Mouse (Mus musculus) liver, embryonic 16.5 days (tissue): Measurements from ENCODE around the gene Rexo1. TPM values are rescaled to one million over a fixed set of nuclear protein-coding genes. Genes with fewer than 3 reads are reported as not detected.

ENCODE experiments used
- ATAC-seq: fragments of 200-750 bp; cut with Nextera tagmentation; 2 replicates; pipeline ENCODE4 v1.8.0; 2017; ENCODE audit warnings: low read depth, mild to moderate bottlenecking, moderate number of reproducible peaks, moderate library complexity
- H3K27ac ChIP-seq: fragments of 300-500 bp; sonication (generic); 2 replicates; pipeline ENCODE4 v1.5.1; 2014; ENCODE audit warnings: mild to moderate bottlenecking, low read length
- H3K27me3 ChIP-seq: fragments of 300-500 bp; sonication (generic); 2 replicates; pipeline ENCODE4 v1.6.1; 2014; ENCODE audit warnings: low read depth, low read length, mixed read lengths; ENCODE audit not compliant: control insufficient read depth, insufficient read depth
- H3K36me3 ChIP-seq: fragments of 300-500 bp; sonication (generic); 2 replicates; pipeline ENCODE4 v1.6.1; 2014; ENCODE audit warnings: mild to moderate bottlenecking; ENCODE audit not compliant: control insufficient read depth, insufficient read depth
- H3K4me1 ChIP-seq: fragments of 300-500 bp; sonication (generic); 2 replicates; pipeline ENCODE4 v1.6.1; 2014; ENCODE audit warnings: low read depth, low read length, mixed read lengths; ENCODE audit not compliant: control insufficient read depth
- H3K4me2 ChIP-seq: fragments of 300-500 bp; sonication (generic); 2 replicates; pipeline ENCODE4 v1.6.1; 2014; ENCODE audit warnings: low read depth, low read length, mixed read lengths
- H3K4me3 ChIP-seq: fragments of 300-500 bp; sonication (generic); 2 replicates; pipeline ENCODE4 v1.5.1; 2014; ENCODE audit warnings: low read depth, mild to moderate bottlenecking, low read length
- H3K9ac ChIP-seq: fragments of 300-500 bp; sonication (generic); 2 replicates; pipeline ENCODE4 v1.6.1; 2014; ENCODE audit warnings: low read depth, low read length
- H3K9me3 ChIP-seq: fragments of 300-500 bp; sonication (generic); replicated peaks from 2 replicates; pipeline ENCODE4 v1.6.1; 2016; ENCODE audit warnings: low read length; ENCODE audit not compliant: control insufficient read depth
- WGBS: fragments of 180-500 bp; shearing (Covaris S2); extraction: QIAGEN DNeasy Blood & Tissue Kit; methylation state at CpG from one replicate; pipeline ENCODE4 v1.1.7; 2014; ENCODE audit not compliant: insufficient replicate concordance; 5-methylcytosine and 5-hydroxymethylcytosine counted together
- polyA plus RNA-seq: library from polyadenylated mRNA; unstranded; fragments of >200 nt; fragmentation: Nextera tagmentation; extraction: Ambion mirVana; gene quantifications from 2 replicates; pipeline ENCODE4 v1.2.1, GENCODE M21; 2015

The Rexo1 gene
- polyA plus RNA-seq, 1 experiment from 2014 or later = 12.1 TPM

GRCm38 (mm10) chr10:80548428-80549006, 12.8 kb downstream of the Rexo1 start:
- H3K36me3 ChIP-seq = peaks cover 48% of the 10 kb centered on the region
- no peaks in the 10 kb centered on the region for H3K27me3 ChIP-seq
- no peak overlapping the region for H3K27ac ChIP-seq
- no peak for ATAC-seq
- H3K9ac ChIP-seq = no peak overlapping the region
- 62% methylated on average over 10 of the region's 10 CpGs for WGBS
- H3K4me1 ChIP-seq = peaks cover 41% of the 10 kb centered on the region
- H3K9me3 ChIP-seq = no peaks in the 10 kb centered on the region
- H3K4me2 ChIP-seq = no peak overlapping the region
- H3K4me3 ChIP-seq = no peak overlapping the region

DNA sequence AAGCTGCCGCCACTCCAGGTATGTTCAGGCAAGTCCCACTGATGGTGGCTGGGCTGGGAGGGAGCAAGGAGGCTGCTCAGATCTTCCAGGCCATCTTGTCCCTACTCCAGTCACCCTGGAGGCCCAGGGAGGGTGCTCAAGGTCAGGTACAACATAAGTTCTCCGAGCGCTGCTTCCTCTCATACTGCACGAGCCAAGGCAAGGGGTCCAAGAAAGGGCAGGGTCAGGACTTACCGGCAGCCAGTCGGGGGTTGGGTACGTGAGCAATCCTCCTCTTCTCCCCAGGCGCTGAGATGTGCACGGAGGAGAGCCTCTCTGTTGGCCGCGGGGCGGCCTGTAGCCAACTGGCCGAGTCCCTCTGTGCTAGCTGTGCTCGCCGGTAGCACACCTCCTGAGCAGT, 13.8 kb downstream of the Rexo1 start:
- peaks cover 31% of the 10 kb centered on the region for H3K4me1 ChIP-seq
- no peak for ATAC-seq
- H3K4me2 ChIP-seq = peak overlapping the region; percentile 12; the same call in 1 of the 2 replicates
- no peaks in the 10 kb centered on the region for H3K9me3 ChIP-seq
- WGBS = 88% methylated on average over 15 of the region's 15 CpGs
- peak overlapping the region; percentile 10; the same call in 1 of the 2 replicates for H3K9ac ChIP-seq
- H3K4me3 ChIP-seq = no peak overlapping the region
- H3K36me3 ChIP-seq = peaks cover 58% of the 10 kb centered on the region
- peak overlapping the region; percentile 54 for H3K27ac ChIP-seq
- H3K27me3 ChIP-seq = no peaks in the 10 kb centered on the region

GRCm38 (mm10) chr10:80546945-80547344, 14.4 kb downstream of the Rexo1 start:
- WGBS = 54% methylated on average over 4 of the region's 4 CpGs
- Histone ChIP-seq H3K4me2 (peak overlapping the region; percentile 12; the same call in 1 of the 2 replicates), H3K36me3 (peaks cover 64% of the 10 kb centered on the region), H3K27ac (peak overlapping the region; percentile 54), H3K9ac (peak overlapping the region; percentile 10; the same call in 1 of the 2 replicates), H3K9me3 (no peaks in the 10 kb centered on the region), H3K4me3 (no peak overlapping the region), H3K4me1 (peaks cover 26% of the 10 kb centered on the region), H3K27me3 (no peaks in the 10 kb centered on the region)
- ATAC-seq = peak; percentile 78

DNA sequence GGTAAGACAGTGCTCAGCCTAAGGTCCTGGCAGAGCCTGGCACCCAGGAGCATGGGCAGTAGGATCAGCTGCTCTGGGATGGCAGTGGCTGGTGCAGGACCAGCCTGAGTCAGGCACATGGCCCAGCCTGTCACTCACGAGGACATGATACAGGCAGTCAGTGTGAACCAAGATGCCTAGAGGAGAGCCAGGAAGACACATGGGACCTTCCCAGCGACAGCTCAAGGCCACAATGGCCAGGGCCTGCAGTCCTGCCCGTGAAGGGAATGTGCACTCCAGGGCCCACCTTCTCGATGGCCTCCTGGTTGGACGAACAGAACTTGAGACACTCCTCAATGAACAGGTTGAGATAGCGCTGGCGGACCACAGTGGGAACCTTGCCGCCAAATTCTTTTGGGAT, 15.8 kb downstream of the Rexo1 start:
- Histone ChIP-seq H3K27ac (no peak overlapping the region), H3K4me1 (peaks cover 26% of the 10 kb centered on the region), H3K36me3 (peaks cover 66% of the 10 kb centered on the region), H3K27me3 (no peaks in the 10 kb centered on the region), H3K9ac (no peak overlapping the region), H3K4me3 (no peak overlapping the region), H3K9me3 (no peaks in the 10 kb centered on the region), H3K4me2 (no peak overlapping the region)
- ATAC-seq = no peak
- WGBS = 84% methylated on average over 8 of the region's 8 CpGs

- no peaks in the 10 kb centered on the region for H3K9me3 ChIP-seq
- H3K4me2 ChIP-seq = no peak overlapping the region
- H3K27me3 ChIP-seq = no peaks in the 10 kb centered on the region
- 89% methylated on average over 14 of the region's 14 CpGs for WGBS
- no peak overlapping the region for H3K27ac ChIP-seq
- H3K4me1 ChIP-seq = peaks cover 38% of the 10 kb centered on the region
- H3K9ac ChIP-seq = no peak overlapping the region
- H3K36me3 ChIP-seq = peaks cover 56% of the 10 kb centered on the region
- ATAC-seq = no peak
- no peak overlapping the region for H3K4me3 ChIP-seq
Observed at GRCm38 (mm10) chr10:80543873-80544272, 17.5 kb downstream of the Rexo1 start.

DNA sequence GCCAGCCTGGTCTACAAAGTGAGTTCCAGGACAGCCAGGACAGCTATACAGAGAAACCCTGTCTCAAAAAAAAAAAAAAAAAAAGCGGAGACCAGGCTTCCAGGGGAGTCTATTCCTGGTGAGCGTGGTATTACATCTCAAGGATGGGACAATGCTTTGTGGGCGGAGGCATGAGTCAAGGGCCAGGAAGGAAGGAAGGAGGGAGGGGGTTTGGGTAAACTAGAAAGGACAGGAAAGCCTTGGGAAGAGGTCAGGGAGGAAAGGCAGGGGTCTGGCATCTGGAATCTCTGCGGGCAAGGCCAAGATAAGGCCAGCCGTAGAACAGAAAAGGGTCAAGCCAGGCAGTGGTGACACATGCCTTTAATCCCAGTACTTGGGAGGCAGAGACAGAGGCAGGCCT, 21.9 kb downstream of the Rexo1 start:
- H3K36me3 ChIP-seq = peaks cover 26% of the 10 kb centered on the region
- peaks cover 46% of the 10 kb centered on the region for H3K4me1 ChIP-seq
- H3K4me2 ChIP-seq = peak overlapping the region; percentile 81
- H3K4me3 ChIP-seq = no peak overlapping the region
- no peak for ATAC-seq
- no peaks in the 10 kb centered on the region; the same call in 1 of the 2 replicates for H3K27me3 ChIP-seq
- H3K9ac ChIP-seq = no peak overlapping the region
- 0 out of 2 replicates have a peak overlapping the region, but pooled peaks have one; percentile 26 for H3K27ac ChIP-seq
- H3K9me3 ChIP-seq = no peaks in the 10 kb centered on the region
- WGBS = 19% methylated on average over 5 of the region's 5 CpGs

DNA sequence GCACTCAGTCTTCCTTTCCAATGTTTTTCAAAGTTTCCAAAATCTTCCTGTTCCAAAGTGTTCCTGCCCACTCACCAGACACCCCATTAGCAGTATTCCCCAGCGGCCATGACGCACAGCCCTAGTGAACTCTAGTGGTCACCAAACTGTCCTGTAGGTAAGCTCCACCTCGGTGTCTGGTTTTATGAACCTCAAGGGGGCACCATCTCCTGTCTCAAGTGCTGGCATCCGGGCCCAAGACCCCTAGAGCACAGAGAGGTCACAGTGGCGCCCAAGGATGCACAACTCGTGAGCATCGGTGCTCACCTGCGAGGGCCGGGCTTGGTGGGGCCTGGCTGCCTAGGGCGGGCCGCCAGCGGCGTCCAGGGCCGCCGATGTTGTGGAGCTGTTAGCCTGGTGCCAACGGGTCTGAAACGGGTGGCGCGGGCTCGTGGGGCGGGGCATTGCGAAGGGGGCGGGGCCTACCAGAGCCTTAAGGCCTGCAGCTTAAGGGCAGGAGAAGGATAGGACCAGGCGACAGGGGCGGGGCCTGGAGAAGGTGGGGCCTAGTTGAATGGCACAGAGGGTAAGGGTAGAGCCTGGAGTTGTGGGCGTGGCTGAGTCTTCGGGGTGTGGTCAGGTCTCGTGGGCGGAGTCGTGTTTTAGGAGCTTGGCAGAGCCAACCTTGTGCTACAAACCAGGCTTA, 22.5 kb downstream of the Rexo1 start, which contains the start of gene Atp8b3:
TSS of gene Atp8b3 (minus strand) at position 415 of the 685 bp plus-strand sequence.
- H3K4me2 ChIP-seq = peak within 1 kb of the TSS; percentile 81
- H3K27me3 ChIP-seq = no peaks in the 10 kb centered on the region; the same call in 1 of the 2 replicates
- H3K36me3 ChIP-seq = peaks cover 20% of the 10 kb centered on the region
- peaks cover 52% of the 10 kb centered on the region for H3K4me1 ChIP-seq
- 2% methylated on average over 30 of the region's 30 CpGs for WGBS
- H3K27ac ChIP-seq = peak within 1 kb of the TSS; percentile 67; the same call in 1 of the 2 replicates
- peak; percentile 94 for ATAC-seq
- H3K9ac ChIP-seq = peak within 1 kb of the TSS; percentile 61
- H3K9me3 ChIP-seq = no peaks in the 10 kb centered on the region
- peak within 1 kb of the TSS; percentile 56 for H3K4me3 ChIP-seq

DNA sequence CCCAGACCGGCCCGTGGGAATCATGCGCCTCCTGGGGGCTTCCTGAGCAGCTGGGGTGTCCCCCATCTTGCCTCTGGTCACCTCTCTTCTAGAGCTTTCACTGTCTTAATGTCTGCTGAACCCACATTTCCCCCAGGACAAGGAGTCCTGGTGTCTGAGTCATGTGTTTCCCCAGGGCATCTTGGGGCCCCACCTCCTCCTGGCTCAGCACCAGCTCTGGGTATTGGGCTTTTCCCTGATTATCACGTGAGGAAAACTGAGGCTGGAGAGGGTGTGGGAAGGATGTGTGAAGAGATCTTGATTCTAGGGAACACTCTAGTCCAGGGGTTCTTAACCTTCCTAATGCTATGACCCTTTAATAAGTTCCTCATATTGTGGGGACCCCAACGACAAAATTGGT, 23.2 kb downstream of the Rexo1 start:
- no peak overlapping the region for H3K4me3 ChIP-seq
- H3K4me1 ChIP-seq = peaks cover 59% of the 10 kb centered on the region
- WGBS = 47% methylated on average over 5 of the region's 5 CpGs
- no peak overlapping the region for H3K4me2 ChIP-seq
- H3K9ac ChIP-seq = no peak overlapping the region
- H3K36me3 ChIP-seq = peaks cover 14% of the 10 kb centered on the region
- no peaks in the 10 kb centered on the region for H3K9me3 ChIP-seq
- no peak overlapping the region for H3K27ac ChIP-seq
- H3K27me3 ChIP-seq = no peaks in the 10 kb centered on the region; the same call in 1 of the 2 replicates
- no peak for ATAC-seq

- Histone ChIP-seq H3K27me3 (no peaks in the 10 kb centered on the region; the same call in 1 of the 2 replicates), H3K36me3 (no peaks in the 10 kb centered on the region), H3K9me3 (no peaks in the 10 kb centered on the region), H3K4me1 (peaks cover 64% of the 10 kb centered on the region), H3K9ac (peak overlapping the region; percentile 54), H3K4me2 (peak overlapping the region; percentile 79), H3K4me3 (peak overlapping the region; percentile 59), H3K27ac (peak overlapping the region; percentile 85)
- 13% methylated on average over 13 of the region's 13 CpGs for WGBS
- ATAC-seq = no peak
Observed at GRCm38 (mm10) chr10:80535711-80536110, 25.6 kb downstream of the Rexo1 start.
